Mouse (Mus musculus): ENCODE results near the gene Bub1b. TPM values are rescaled to one million over a fixed set of nuclear protein-coding genes. Genes with fewer than 3 reads are reported as not detected.

The Bub1b gene
- polyA plus RNA-seq (2015; fragmentation: Nextera tagmentation; extraction: Ambion mirVana) = 85.5 and 87.8 TPM in 2 replicates

DNA sequence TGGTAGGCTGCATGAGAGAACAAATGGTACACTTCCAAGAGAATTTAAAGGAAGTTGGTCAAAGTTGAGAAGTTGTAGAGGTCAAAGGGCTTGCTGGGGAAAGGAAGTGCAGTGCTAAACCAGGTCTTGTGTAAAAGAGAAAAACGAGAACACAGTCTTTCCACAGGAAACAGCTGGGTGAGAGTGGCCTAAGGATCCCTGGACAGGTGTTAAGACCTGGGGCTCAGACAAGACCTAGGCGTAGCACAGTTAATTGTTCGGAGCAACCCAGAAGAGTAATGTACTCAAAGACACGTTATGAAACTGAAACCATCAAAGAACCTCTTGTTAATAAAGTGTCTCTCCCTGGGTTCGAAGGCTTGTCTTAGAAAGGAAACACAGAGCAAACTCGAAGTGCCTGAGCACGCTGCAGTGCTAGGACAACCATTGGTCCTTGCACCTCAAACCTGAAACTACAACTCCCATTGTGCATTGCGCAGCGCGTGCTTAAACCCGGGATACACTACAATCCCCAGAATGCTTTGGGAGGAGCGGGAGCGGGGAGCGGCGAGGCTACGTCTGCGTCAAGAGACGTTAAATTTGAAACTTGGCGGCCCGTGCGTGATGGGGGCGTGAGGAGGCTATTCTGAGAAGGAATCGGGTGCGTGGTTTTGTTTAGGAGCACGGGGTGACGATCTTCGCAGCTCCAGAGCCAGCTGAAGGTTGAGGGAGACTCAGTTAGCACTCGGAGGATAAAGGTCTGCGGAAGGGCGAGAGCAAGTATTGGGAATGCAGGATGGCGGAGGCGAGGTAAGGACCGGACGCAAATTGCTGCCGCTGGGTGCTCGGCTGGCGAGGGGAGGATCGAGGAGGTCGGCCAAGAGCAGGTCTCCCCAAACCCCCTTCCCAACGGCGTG lies at the start of gene Bub1b:
Bub1b (plus strand) TSS at position 539 of the 896 bp plus-strand sequence.
- peak; percentile 96 for DNase-seq (ENCODE audit: low spot score)

DNA sequence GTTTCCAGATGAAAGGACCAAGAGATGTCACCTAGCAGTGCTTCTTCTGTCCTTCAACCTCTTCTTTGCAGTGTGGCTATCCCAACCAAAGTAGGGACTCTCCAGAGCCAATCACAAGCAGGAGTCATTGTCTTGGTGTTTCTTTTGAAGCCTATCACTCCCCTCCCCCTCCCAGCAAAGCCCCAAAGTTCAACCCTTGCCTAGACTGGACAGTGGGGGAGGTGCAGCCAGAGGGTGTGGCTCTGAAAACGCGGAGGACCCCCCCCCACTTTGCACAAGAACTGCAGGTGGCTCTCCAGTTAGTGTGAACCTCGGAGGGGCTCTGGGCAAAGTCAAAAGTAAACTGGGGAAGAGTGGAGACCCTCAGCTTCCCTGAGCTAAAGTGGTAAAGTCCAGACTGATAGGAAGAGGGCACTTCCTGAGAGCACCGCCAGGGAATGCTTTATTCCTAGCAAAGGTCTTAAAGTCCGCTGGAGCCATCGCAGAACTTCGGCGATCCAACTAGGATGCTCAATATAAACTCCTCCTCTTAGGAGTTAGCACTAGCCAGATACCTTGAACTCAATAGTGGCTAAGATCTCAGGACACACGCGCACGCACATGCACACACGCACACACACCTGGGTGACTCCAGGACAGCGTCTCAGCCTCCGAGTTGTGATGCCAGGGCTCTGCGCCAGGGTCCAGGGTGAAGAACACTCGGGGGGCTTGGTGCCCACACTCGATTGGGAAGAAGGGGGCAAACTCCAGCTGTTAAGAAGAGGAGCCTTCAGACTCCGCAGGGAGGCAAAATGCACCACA lies 49.4 kb upstream of the Bub1b start:
- peak; percentile 36 for DNase-seq (ENCODE audit: low spot score)

DNA sequence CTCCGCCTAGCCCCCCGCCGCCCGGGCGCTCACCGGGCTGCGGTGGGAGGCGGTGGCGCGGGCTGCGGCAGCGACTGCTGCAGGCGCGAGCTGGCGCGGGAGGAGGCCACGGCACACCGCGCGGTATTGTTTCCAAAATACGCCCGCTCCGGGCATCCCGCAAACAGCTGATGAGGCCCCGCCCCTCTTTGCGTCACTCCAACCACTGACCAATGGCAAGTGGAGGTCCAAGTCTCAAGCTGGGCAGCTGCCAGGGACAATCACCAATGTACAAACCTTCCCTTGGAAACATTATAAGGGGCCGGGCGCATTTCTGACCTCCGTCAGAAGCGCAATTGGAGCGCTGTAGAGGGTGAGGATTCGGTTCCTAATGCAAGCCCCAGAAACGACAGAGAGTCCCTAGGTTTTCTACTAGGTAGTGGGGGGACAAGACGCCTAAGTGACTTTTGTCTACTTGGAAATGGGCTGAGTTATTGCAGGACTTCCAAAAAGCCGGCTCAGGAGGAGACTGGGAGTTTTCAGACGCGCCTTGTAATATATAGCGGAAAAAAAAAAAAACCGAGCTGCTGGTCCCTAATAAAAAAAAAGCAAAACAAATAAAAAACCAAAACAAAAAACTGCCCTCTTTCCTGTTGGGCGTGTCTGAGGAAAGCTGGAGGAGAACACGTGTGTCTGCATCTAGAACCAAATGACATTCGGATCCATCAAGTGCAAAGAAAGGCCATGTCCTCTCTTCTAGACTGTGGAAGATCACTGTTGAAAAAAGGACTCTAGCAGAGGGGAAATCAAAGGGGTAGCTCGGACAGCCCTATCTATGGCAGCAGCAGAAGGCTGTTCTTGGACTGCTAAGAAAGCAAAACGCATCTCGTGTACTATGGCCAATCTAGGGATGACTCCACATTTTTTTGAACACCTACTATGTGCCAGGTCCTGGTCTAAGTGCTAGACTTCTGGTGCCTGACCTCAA lies 48.2 kb upstream of the Bub1b start, which contains the start of gene Bmf:
Bmf (minus strand) TSS at position 181 of the 967 bp plus-strand sequence.
- DNase-seq (ENCODE audit: low spot score) = peak; percentile 81

DNA sequence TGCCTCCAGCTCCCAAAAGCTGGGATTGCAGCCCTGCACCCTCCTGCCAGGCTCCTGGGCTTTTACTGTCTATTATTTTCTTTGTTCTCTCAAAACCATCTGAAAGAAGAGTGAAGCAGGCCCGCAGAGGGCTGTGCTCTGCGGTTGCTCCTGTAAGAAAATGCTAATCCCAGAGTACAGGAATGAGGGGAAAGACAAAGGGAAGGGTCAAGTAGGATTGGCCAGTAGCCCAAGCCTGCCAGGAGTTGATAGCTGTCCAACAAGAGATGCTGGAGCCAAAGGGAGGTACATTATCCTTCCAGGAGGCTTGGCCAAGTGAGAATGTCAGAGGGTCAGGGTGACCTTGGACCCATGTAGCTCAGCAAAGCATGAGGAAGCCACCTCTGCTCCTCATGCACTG lies 46.4 kb upstream of the Bub1b start:
- DNase-seq (ENCODE audit: low spot score) = no peak

DNA sequence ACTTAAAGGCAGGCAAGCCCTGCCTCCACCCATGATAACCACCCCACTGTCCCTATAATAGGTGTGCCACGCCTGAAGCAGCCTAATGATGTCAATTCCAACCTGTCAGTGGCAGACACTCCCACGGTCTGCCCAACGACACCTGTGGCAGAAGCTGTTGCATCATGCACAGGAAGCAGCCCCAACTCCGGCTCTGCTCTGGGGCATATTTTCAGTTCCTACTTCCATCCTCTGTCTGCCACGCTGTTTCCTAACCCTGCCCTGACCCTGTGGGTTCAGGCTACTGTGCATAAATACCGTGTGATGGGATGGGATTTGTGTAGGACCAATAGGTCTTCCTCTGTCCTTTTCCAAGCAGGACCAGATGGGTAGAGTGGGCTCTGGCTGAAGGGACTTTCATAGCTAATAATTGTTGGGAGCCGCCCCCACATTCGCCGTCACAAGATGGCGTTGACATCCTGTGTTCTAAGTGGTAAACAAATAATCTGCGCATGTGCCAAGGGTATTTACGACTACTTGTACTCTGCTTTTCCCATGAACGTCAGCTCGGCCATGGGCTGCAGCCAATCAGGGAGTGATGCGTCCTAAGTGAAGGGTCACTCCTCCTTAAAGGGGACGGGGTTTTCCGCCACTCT lies 43.5 kb upstream of the Bub1b start:
- peak; percentile 79 for DNase-seq (ENCODE audit: low spot score)

DNA sequence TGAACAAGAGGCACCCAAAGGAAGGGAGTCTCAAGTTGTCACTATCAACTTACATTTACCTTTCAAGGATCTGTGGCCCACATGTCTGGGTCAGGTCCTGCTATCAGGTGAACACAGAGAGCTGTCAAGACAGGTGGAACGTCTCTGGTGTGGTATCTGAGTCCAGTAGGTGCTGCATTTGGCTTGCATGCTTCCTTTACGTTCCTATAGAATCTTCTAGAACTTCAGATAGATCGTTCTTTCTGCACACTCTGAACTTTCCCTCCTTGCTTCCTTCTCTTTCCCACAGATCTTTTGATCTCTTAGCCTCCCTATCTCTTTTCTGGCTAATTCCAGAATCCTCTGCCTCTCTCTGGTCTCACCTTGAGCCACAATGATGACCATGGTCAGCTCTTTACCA lies 39.6 kb upstream of the Bub1b start:
- DNase-seq (ENCODE audit: low spot score) = no peak

DNA sequence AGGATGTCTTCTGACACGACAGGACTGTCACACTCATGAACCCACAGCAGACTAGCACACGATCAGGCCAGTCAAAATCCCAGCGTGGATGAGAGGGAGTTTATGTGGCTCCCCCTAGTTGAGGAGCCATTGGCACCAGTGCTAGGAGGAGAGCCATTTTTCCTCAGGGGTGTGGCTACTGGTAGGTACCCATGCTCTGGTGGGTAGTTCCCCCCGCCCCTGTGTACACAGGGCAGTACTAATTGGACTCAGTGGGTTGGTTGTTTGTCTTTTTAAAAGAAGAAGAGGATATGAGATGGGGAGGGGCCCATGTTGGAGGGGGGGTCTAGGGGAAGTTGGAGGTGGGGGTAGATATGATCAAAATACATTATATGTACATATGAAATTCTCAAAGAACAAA lies 36.0 kb upstream of the Bub1b start:
- DNase-seq (ENCODE audit: low spot score) = no peak

DNA sequence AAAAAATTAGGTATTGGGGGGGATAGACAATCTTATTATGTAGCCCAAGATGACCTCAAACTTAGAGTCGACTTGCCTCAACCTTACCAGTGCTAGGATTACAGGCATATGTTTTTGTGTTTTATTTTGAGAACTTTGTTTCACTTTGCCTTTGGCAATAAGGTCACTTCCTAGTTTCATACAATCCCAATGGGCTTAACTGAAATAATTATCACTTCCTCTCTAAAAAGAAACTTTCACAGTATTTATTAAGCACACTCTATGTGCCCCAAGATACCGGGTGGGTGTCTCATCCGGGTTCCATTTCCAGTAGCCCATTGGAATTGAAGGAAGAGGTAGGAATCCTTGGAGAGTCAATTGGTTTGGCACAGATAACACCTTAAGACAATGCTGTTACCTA lies 35.6 kb upstream of the Bub1b start:
- DNase-seq (ENCODE audit: low spot score) = no peak

DNA sequence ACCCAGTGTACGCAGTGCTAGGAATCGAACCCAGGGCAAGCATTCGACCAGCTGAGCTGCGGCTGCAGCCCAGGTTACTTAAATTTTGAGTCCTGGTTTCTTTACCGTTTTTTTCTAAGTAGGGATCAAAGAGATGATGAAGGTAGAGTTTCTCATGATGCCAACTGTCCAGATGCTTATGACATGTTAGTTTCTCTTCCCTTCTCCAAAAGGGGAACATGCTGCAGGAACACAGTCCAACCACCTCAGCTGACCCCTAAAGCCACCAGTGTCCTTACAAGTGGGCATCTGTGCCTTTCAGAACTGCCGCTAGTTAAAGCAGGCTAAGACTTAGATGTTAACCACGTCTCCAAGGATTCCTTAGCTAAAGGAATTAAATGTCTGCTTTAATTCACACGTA lies 30.8 kb upstream of the Bub1b start:
- DNase-seq (ENCODE audit: low spot score) = no peak

DNA sequence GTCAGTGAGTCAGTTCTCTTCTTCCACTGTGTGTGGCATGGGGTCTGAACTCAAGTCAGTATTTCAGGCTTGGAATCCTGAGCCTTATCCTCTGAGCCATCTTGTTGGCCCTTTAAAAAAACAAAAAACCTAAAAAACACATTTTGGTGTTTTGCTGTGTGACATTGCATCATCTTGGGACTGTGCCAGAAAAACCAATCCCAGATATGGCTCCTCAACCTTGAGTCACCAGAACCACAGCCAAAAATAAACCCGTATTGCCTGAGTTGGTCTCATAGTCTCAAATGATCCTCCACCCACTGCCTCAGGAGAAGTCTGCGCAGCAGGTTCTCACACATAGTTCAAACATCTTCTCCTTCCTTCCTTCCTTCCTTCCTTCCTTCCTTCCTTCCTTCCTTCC lies 27.1 kb upstream of the Bub1b start:
- no peak for DNase-seq (ENCODE audit: low spot score)

DNA sequence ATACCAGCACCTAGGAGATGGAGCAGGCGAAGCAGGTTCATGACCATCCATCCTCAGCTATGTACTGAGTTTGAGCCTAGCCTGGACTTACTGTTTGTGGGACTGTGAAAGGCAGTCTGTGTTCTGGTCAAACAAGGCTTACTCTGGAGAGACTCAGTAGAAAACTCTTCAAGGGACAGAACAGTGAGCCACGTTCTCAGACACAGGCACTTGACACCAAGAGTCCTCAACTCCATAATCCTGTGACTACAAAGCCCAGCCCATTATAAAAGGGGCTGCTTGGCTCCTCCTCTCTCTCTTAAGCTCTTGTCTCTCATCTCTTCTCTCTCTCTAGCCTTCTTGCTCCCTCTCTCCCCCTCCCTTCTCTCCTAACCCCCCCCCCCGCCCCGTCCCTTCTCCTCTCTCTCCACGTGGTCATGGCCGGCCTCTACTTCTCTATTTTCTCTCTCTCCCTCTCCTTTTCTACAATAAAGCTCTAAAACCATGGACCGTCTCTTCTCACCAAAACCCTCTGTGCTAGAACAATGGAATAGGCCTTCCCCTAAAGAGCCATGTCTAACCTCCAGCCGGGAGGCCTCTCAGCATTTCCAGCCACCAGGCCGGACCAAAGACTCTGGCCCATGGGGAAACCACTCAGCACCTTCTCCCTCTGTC lies 25.7 kb upstream of the Bub1b start:
- DNase-seq (ENCODE audit: low spot score) = no peak

DNA sequence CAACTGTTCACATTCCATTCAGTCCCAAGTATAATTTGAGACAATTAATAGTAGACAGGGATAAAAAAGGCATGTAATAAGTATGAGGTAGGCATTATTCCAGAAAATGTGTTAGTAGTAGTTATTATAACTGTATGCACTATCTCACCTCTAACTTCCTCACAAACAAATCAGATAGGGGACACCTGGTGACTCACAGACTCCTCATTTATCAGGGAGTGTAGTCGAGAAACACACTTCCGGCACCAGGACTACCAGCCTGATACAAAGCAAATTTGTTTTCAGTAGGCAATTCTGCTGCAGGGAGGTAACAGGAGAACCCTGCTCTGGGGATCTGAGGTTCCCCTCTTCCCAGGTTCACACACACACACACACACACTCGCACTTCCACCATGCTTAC lies 24.9 kb upstream of the Bub1b start:
- no peak for DNase-seq (ENCODE audit: low spot score)

DNA sequence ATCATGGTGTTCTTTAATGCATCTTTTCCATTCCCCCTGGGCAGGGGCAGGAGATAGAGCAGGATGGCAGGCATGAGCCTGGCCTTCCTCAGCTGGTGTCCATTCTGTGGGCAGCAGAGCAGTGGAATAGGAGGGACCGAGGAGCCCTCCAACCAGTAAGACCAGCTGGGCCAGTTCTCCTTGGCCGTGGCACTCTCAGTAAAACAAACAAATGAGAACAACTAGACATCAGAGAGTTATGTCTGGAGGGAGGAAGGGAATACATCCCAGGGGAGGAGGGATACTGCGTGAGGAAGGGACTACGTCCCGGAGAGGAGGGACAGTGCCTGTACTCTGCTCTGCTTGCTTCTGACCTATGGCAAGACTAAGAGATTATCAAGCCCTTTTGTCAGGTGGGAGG lies 12.0 kb upstream of the Bub1b start:
- no peak for DNase-seq (ENCODE audit: low spot score)

DNA sequence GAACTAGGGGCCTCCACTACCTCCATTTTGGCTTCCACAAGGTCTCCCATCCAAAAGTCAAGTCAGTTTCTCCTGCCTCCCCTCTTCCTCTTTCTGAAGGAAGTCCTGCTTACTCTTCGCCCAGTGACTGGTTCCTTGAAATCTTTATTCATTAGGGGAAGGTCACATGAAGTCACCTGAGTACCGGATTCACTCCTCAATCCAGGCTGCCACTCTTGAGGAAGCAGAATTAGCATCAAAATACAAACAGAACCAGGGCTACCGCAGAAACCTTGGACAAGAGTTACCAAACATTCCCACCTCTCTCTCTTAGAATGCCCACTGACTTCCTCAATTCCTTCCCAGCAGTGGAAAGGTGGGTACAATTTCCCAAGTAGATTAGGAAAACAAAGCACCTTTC lies 10.3 kb upstream of the Bub1b start:
- no peak for DNase-seq (ENCODE audit: low spot score)

DNA sequence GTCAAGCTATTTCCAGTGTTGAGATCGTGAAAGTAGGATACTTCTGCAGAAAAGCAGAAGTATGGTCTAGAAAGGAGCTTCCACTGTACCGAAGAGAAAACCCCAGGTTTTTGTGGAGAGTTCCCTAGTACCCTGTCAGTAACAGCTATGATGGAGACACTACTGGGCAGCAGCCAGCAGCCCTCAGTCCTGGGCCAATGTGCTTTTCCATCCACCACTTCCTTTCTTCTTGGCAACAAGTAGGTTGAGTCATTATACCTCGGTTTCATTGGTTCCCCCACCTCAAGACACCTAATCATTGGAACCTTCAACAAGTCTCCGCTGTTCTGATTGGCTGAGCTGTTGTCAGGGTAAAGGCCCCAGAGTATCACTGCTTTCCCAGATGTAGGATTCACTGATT lies 6.9 kb upstream of the Bub1b start:
- no peak for DNase-seq (ENCODE audit: low spot score)

DNA sequence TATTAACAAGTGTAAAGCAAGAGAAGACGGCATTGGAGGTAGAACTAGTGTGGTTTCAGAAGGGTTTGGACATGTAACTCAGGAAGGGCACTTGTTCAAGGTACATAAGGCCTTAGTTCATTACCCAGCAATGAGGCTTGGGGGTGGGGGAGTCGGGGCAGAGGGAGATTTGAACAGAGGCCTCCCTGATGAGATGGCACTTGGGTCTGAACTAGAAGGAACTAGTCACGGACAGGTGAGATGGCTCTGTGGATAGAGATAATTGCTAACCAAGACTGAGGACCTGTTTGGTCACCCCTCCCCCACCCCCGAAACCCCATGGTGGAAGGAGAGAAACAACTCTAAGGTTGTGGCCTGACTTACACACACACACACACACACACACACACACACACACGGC lies 1.1 kb downstream of the Bub1b start:
- no peak for DNase-seq (ENCODE audit: low spot score)

DNA sequence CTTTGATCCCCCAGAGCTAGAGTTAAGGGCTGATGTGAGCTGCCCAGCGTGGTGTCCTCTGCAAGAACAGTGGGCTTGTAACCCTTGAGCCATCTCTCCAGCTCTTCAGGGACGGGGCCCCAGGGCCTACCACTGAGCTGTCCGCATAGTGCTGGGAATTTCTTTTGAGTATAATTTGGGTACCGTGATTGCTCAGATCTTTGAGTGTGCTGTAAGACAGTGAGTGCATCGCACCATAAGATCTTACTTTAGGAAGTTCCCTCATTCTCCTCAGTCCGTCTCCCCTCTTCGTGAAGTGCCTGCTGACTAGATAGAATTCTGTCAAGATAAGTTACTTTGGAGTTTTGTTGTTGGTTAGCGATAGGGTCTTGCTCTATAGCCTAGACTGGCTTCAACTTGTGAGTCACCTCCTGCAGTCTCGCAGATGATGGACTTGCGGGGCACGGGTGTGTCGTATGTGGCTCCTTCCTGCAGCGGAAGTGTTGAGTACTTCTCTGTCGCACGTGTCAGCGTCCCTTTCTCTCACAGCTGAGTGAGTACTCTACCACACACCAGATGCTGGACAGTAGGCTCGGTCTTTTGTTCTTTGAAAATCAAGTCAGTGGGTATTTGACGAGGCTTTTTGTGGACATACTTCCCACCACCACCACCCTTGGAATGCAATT lies 3.7 kb downstream of the Bub1b start:
- DNase-seq (ENCODE audit: low spot score) = peak; percentile 36

DNA sequence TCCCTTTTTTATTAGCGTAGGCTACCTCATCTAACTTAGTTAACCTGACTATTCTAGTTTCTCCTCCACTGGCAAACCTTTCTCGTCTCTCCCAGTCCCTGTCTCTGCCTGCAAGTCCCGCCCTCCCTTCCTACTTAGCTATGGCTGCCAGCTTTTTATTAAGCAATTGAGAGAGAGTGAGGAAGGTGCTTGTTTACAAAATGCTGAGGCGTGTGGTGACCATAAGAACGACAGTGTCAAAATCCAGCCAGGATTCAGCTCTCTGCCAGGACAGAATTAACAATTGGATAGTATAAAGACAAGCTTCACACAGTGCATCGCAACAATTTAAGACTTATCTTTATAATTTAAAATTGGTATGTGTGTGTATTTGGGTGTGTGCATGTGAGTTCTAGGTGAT lies 6.1 kb downstream of the Bub1b start:
- no peak for DNase-seq (ENCODE audit: low spot score)

DNA sequence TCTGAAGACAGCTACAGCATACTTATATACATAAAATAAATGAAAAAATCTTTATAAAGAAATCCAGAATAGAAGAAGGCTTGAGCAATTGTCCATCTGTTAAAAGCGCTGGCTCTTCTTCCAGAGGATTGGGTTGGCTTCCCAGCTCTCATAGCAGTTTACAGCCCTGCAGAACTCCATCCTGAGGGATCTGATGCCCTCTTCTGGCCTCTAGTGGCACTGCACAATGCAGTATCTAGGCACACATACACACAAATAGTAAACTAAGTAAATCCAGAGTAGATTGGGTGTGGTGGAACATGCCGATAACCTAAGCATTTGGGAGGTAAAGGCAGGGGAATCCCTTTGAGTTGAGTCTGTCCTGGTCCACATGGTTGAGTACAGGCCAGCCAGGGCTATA lies 8.0 kb downstream of the Bub1b start:
- peak; percentile 52 for DNase-seq (ENCODE audit: low spot score)

DNA sequence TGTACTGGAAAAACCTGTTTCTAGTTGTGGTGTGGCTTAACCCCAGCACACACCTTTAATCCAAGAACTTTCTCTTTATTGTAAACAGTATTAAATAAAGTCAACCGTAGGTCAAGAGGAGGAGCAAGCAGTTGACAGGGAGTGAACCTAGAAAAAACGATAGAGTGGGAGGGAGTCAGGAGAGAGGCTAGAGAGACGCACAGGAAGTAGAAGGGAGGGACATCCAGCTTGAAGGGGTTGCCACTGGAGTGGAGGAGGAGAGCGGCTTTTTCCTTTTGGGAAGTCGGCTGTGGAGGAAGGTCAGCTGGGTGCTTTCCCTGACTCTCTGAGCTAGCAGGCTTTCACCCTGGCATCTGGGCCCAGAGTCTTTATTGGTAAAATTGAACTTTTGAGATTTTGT lies 9.0 kb downstream of the Bub1b start:
- no peak for DNase-seq (ENCODE audit: low spot score)

Measured in thymus, postnatal 0 days (tissue).